Mouse (Mus musculus) G1E (cell line): ENCODE data around the gene Tbcel.

Experiments used
- CTCF ChIP-seq: IDR thresholded peaks from 2 replicates; pipeline ENCODE4 v1.5.1; 2012; ENCODE audit warnings: low read depth, low read length, inconsistent platforms, mixed read lengths
- GATA1 ChIP-seq: IDR thresholded peaks from 2 replicates; pipeline ENCODE4 v1.6.1; 2012; ENCODE audit warnings: borderline replicate concordance, low read length, inconsistent platforms, mixed read lengths

DNA sequence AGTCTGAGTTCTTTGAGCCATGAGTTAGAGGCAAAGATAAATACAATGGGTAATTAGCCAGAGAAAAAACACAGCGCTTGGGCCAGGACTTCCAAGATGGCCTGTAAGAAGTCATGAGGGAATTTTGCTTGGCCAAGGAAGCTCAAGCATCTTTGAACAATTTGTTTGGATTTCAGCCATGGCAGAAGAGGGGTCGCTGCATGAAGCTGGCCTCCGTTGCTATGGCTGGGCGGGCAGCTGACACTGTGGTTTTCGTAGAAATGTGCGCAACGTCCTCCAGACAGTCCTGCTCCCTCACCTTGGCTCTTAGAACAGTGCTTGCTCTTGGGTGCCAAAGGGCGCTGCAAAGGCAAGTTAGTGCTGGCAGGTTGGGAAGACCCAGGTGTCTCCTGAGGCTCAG is 25.9 kb upstream of the Tbcel start:
- TF ChIP-seq CTCF (no peak), GATA1 (no peak)
